Mouse (Mus musculus): Measurements from ENCODE around the gene Ubxn6.

- TF ChIP-seq CTCF (conservative IDR thresholded peaks at IDR 0.05; ENCODE audit: low read length) (no peak), POU5F1 (IDR thresholded peaks at IDR 0.05; ENCODE audit: borderline replicate concordance, low read length) (no peak)
Observed at GRCm38 (mm10) chr17:56111021-56111420, 36.2 kb upstream of the Ubxn6 start.
